Mouse (Mus musculus) forebrain, embryonic 16.5 days (tissue): ENCODE measurements around the gene Fbln5. TPM values are rescaled to one million over a fixed set of nuclear protein-coding genes. Genes with fewer than 3 reads are reported as not detected.

Experiments used
- ATAC-seq: fragments of 200-750 bp; cut with Nextera tagmentation; 2 replicates; pipeline ENCODE4 v1.8.0; 2017; ENCODE audit warnings: mild to moderate bottlenecking, moderate library complexity
- H3K27ac ChIP-seq: fragments of 300-500 bp; sonication (generic); 2 replicates; pipeline ENCODE4 v1.5.1; 2014; ENCODE audit warnings: low read length, control low read depth
- H3K27me3 ChIP-seq: fragments of 300-500 bp; sonication (generic); replicated peaks from 2 replicates; pipeline ENCODE4 v1.6.1; 2014; ENCODE audit warnings: low read length; ENCODE audit not compliant: control insufficient read depth, insufficient read depth
- H3K36me3 ChIP-seq: fragments of 300-500 bp; sonication (generic); 2 replicates; pipeline ENCODE4 v1.6.1; 2014; ENCODE audit not compliant: control insufficient read depth, insufficient read depth
- H3K4me1 ChIP-seq: fragments of 300-500 bp; sonication (generic); replicated peaks from 2 replicates; pipeline ENCODE4 v1.6.1; 2014; ENCODE audit warnings: low read length; ENCODE audit not compliant: control insufficient read depth, insufficient read depth
- H3K4me2 ChIP-seq: fragments of 300-500 bp; sonication (generic); 2 replicates; pipeline ENCODE4 v1.6.1; 2014; ENCODE audit warnings: mild to moderate bottlenecking, low read length, control low read depth
- H3K4me3 ChIP-seq: fragments of 300-500 bp; sonication (generic); replicated peaks from 2 replicates; pipeline ENCODE4 v1.5.1; 2014; ENCODE audit warnings: mild to moderate bottlenecking, low read length, control low read depth
- H3K9ac ChIP-seq: fragments of 300-500 bp; sonication (generic); replicated peaks from 2 replicates; pipeline ENCODE4 v1.6.1; 2014; ENCODE audit warnings: low read depth, low read length, control low read depth
- H3K9me3 ChIP-seq: fragments of 300-500 bp; sonication (generic); 2 replicates; pipeline ENCODE4 v1.6.1; 2016; ENCODE audit warnings: low read length; ENCODE audit not compliant: control insufficient read depth
- WGBS: fragments of 180-500 bp; shearing (Covaris S2); extraction: QIAGEN DNeasy Blood & Tissue Kit; methylation state at CpG from one replicate; pipeline ENCODE4 v1.1.7; 2014; 5-methylcytosine and 5-hydroxymethylcytosine counted together
- polyA plus RNA-seq: library from polyadenylated mRNA; unstranded; fragments of >200 nt; fragmentation: Nextera tagmentation; extraction: Ambion mirVana; gene quantifications from 2 replicates; pipeline ENCODE4 v1.2.1, GENCODE M21; 2015

The Fbln5 gene
- polyA plus RNA-seq, 1 experiment from 2014 or later = 7.9 TPM

DNA sequence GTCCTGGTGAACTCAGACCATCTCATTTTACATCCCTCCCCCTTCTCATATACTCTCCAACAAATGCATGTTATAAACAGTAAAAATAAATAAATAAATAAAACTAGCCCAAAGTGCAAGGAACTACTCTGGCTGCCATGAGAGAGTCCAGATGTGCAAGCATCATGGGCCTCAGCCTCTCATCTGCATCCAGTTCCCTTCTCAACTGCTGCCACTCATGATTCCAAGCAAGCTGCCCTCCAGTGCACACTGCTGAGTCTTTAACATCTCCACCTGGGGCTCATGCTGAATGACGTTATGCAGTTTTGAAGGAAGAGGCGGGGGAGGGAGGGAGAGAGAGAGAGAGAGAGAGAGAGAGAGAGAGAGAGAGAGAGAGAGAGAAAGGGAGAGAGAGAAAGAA lies 76.5 kb downstream of the Fbln5 start:
- no peak for ATAC-seq
- no peaks in the 10 kb centered on the region for H3K9me3 ChIP-seq
- H3K9ac ChIP-seq = no peak overlapping the region
- H3K4me2 ChIP-seq = no peak overlapping the region
- no peak overlapping the region for H3K27ac ChIP-seq
- WGBS = 51% methylated on average over 2 of the region's 2 CpGs
- no peaks in the 10 kb centered on the region for H3K4me1 ChIP-seq
- H3K27me3 ChIP-seq = no peaks in the 10 kb centered on the region
- H3K4me3 ChIP-seq = no peak overlapping the region
- no peaks in the 10 kb centered on the region for H3K36me3 ChIP-seq

DNA sequence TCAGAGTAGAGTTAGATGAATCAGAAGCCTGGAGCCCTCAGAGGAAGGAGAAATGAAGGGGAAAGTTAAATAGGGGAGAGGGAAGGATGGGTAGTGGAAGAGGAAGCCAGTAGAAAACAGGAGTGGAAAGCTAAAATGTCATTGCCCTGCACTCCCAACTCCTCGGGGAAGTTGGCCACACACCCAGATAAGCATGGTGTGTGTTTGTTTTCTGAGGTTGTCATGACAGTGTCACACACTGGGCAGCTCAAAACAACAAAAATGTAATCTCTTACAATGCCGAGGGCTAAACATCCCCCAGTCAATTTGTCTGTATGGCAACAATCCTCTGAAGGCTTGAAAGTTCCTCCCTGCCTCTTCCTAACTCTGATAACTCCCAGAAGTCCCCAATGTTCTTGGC lies 78.4 kb downstream of the Fbln5 start:
- Histone ChIP-seq H3K27ac (no peak overlapping the region), H3K36me3 (no peaks in the 10 kb centered on the region), H3K9ac (no peak overlapping the region), H3K4me1 (no peaks in the 10 kb centered on the region), H3K9me3 (no peaks in the 10 kb centered on the region), H3K27me3 (no peaks in the 10 kb centered on the region), H3K4me2 (no peak overlapping the region), H3K4me3 (no peak overlapping the region)
- WGBS = 88% methylated on average over 2 of the region's 2 CpGs
- ATAC-seq = no peak

DNA sequence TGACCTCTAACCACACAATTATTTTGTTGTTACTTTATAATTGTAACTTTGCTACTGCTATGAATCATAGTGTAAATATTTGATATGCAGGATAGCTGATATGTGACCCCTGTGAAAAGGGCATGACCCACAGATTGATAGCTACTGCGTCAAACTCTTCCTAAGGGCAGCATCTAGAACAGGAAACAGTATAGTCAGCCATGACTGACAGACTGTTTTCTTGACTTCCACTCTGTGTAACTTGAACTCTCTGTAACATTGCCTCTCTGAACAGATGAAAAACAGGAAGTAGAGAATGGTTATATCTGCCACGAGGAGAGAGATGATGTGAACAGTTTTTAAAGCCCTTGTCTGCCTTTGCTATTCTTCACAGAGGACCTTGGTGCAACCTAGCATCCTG lies 78.8 kb downstream of the Fbln5 start:
- no peak overlapping the region for H3K4me3 ChIP-seq
- WGBS = 79% methylated on average over 2 of the region's 2 CpGs
- no peaks in the 10 kb centered on the region for H3K9me3 ChIP-seq
- H3K27ac ChIP-seq = no peak overlapping the region
- ATAC-seq = no peak
- H3K36me3 ChIP-seq = no peaks in the 10 kb centered on the region
- no peak overlapping the region for H3K9ac ChIP-seq
- H3K4me1 ChIP-seq = no peaks in the 10 kb centered on the region
- H3K27me3 ChIP-seq = no peaks in the 10 kb centered on the region
- no peak overlapping the region for H3K4me2 ChIP-seq

DNA sequence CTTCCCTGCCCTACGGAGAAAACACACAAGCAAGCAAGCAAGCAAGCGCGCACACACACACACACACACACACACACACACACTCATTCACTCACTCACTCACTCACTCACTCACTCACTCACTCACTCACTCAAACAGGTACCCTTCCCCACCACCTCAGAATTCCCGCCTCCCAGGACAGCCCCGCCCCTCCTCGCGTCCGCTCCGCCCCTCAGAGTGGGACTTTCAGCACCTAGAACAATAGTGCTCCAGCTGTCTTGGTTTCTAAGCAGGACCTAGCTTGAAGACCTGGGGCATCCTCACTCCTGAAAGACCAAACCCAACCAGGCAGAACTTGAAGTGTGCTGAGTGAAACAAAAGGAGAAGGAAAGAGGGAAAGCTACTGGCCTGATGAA lies 100.1 kb downstream of the Fbln5 start:
- Histone ChIP-seq H3K36me3 (no peaks in the 10 kb centered on the region), H3K27ac (no peak overlapping the region), H3K27me3 (0 out of 2 replicates have a peak, but pooled peaks cover 2% of the 10 kb centered on the region), H3K4me1 (peaks cover 9% of the 10 kb centered on the region), H3K4me3 (peak overlapping the region; percentile 62), H3K9ac (peak overlapping the region; percentile 56; the same call in 1 of the 2 replicates), H3K9me3 (no peaks in the 10 kb centered on the region), H3K4me2 (peak overlapping the region; percentile 97)
- peak; percentile 77 for ATAC-seq
- WGBS = 0% methylated on average over 7 of the region's 9 CpGs

DNA sequence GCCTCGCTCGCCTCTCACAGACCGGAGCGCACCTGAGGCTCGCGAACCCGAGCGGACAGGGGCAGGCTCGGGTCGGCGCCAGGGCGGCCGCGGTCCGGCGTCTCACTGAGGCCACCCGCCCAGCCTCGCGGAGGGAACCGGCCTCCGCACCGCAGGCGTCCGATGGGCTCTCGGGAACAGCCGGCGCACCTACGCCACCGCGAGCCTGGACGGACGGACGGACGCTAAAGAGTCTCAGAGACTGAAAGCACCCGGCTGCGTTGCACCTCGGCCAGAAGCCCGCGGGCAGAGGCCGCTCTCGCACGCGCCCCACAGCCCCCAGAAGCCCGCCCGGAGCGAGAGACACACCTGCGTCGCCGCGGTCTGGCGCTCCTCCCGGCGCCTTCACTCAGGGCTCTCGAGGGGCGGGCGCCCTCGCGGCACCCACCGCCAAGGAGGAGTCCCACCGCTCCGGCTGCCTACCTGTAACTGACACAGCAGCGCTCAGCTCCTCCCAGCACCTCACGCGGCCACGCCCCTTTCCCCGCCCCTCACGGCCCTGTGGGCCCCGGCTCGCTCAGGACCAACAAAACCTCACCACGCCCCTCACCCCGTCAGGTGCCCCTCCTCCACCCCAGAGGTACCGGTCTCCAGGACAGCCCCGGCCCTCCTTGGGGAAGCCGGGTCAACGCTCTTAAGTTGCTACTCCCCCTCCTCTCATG lies 100.7 kb downstream of the Fbln5 start, which contains the start of gene Tc2n:
Gene Tc2n, minus strand, starts transcription at position 470 of the 701 bp plus-strand sequence.
- Histone ChIP-seq H3K36me3 (no peaks in the 10 kb centered on the region), H3K27me3 (0 out of 2 replicates have a peak, but pooled peaks cover 2% of the 10 kb centered on the region), H3K4me1 (peaks cover 9% of the 10 kb centered on the region), H3K9me3 (no peaks in the 10 kb centered on the region), H3K27ac (no peak within 1 kb of the TSS), H3K9ac (peak within 1 kb of the TSS; percentile 56), H3K4me2 (peak within 1 kb of the TSS; percentile 97), H3K4me3 (peak within 1 kb of the TSS; percentile 62)
- under 1% methylated on average over 72 of the region's 75 CpGs for WGBS
- ATAC-seq = peak; percentile 98

DNA sequence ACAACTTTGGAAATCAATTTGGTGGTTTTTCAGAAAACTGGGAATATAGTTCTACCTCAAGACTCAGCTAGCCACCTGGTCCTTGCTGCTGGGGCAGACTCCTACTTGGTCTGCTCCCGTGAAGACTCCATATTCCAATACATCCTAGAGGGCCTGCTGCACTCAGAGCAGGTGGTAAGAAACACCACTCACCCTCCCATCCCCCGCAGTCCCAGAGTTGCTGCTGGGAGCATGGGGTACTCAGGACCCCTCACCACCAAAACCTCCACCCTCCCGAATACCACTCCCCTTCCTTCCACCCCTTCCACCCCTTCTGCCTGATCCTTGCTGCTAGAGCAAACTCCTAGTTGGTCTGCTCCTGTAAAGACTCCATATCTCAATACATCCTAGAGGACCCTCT lies 119.7 kb downstream of the Fbln5 start:
- H3K4me3 ChIP-seq = no peak overlapping the region
- H3K36me3 ChIP-seq = no peaks in the 10 kb centered on the region
- no peak overlapping the region for H3K9ac ChIP-seq
- no peaks in the 10 kb centered on the region for H3K4me1 ChIP-seq
- no peaks in the 10 kb centered on the region for H3K27me3 ChIP-seq
- WGBS = 87% methylated on average over 3 of the region's 3 CpGs
- no peak overlapping the region for H3K4me2 ChIP-seq
- ATAC-seq = no peak
- no peaks in the 10 kb centered on the region for H3K9me3 ChIP-seq
- no peak overlapping the region for H3K27ac ChIP-seq

Other genes with a start within 250 kb of the Fbln5 start
- gene Tc2n, start 100.5 kb downstream of the Fbln5 start, polyA plus RNA-seq = 0.11 and 0.22 TPM in 2 replicates
- gene Trip11, start 94.2 kb upstream of the Fbln5 start, polyA plus RNA-seq = 21.9 and 22.4 TPM in 2 replicates
- gene Atxn3, start 139.2 kb upstream of the Fbln5 start, polyA plus RNA-seq = 14.3 and 14.4 TPM in 2 replicates
- gene Cpsf2, start 156.9 kb upstream of the Fbln5 start, polyA plus RNA-seq = 32.4 and 38.0 TPM in 2 replicates